Mouse (Mus musculus): Measurements from ENCODE around the gene Atf1. TPM values are rescaled to one million over a fixed set of nuclear protein-coding genes. Genes with fewer than 3 reads are reported as not detected.
A peak's percentile ranks its signal among the peaks of the same experiment; 100 is the strongest.
"Not testable (repeated sequence)": the region's sequence is repeated elsewhere in the genome, so short reads cannot be mapped to it uniquely, and the experiment has no call there.

Atf1 gene
- total RNA-seq, 1 experiment from 2014 or later, result 78.1 TPM

DNA sequence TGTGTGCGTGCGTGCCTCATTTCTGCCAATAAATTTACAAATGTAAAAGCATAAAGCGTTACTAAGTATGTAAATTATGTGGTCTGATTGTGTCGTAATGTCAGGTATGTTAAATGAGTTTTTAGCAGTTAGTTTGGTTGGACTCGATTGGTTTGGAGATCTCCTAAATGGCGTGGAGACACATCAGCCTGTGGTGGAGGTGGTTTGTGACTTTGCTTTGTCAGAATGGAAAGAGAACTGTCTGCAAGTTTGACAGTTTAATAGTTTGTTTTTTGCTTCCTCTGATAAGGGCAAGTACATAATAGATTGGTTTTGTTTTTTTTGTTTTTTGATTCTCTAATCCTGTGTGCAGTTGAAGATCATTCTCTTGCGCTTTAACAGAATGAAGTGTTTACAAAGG lies 32.7 kb downstream of the Atf1 start:
- DNase-seq, result not testable (repeated sequence)

DNA sequence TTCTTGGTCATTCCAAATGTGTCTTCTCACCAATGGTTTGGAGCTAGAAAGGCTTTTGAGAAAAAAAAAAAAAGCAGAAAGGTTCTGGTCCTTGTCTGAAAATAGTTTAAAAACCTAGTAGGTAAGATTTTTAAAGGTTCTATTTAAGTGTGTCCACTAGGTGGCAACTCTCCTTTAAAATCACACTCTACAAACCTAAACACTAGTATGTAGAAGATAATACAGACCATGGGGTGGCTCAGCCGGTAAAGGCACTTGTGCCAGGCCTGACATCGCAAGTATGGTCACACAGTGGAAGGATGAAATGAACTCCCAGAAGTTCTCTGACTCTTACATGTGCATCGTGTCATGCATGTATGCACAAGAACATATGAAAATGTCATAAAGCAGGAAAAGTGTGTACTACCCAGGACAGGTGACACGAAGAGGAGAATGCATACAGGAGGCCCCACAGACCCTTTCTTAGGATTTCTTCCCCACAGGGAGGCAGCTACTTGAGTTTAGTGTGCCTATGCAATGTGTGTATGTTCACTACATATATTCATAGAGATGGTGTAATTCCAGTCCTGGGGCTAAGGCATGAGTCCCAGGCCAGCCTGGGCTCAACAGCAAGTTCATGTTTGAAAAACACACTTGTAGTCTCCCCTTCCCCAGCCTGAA lies 35.8 kb downstream of the Atf1 start:
- no peak for DNase-seq

DNA sequence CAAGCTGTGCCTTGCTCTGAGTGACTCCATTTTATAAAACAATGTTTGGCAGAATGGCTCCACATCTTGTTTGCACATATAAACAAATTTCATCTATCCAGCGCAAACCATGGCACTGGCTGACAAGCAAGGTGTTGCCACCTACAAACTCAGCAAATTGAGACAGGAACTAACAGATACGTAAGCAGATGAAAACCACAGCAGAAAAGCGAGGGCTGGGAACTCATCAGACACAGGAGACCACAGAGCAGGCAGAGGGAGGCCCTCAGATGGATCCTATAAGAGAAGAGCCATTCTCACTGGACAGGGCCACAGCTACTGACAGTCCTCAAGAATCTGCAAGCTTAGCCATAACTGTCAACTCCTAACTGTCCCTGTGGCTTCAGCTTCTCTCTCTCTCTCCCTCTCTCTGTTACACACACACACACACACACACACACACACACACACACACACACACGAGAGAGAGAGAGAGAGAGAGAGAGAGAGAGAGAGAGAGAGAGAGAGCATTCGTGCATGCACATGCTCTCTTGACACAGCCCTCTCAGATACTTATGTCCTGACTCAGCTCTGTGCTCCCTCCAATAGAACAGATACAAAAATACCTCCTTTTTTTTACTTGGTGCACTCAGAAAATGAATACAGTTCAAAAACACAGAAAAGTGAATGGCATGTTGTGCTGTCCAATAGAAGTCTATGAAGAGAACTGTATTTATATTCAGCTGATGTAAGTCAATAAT lies 38.1 kb downstream of the Atf1 start:
- DNase-seq, result no peak

DNA sequence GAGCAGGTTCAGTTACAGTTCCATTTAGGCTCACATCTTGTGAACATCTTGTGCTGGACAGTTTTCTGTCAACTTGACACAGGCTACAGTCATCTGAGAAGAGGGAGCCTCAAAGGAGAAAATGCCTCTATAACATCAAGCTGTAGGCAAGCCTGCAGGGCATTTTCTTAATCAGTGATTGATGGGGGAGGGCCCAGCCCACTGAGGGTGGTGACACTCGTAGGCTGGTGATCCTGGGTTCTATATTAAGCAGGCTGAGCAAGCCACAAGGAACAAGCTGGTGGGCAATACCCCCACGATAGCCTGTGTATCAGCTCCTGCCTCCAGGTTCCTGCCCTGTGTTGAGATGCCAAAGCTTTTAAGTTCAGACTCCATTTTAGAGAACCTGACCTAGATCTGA lies 41.3 kb downstream of the Atf1 start:
- no peak for DNase-seq

DNA sequence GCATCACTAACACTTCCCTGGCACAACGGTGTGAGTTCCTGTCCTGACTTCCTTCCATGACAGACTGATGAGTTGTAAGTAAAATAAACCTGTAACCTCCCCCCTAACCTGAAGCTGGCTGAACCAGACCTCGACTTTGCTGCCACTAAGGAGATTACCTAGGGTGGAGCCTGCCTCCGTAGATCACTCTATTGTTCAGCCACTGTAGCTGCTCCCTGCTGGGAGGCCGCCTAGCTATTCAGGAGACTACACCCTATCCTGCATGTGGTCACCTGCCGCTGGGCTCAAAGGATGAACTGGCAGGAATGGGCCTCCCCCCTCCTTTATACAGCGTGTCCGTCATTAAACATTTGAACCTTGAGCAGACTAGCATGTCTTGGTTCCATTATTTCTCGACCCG lies 42.2 kb downstream of the Atf1 start:
- no peak for DNase-seq

DNA sequence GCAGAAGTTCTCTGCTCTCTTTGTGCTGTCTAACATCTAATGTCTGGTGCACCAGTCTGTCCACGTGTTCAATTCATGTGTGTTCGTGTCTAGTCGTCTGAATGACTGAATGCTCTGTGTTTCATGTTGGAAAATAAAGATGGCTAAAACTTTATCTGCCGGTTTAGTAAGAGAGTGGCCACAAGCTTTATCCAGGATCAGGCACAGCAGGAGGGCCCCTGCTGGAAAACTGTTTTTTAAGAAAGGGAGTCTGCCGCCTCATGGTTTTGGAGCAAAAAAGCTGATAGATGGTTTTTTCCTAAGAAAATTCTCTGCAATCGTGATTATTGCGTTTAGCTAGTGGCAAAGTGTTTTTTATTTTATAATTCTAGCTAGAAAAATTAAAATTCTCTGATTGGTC lies 43.0 kb downstream of the Atf1 start:
- not testable (repeated sequence) for DNase-seq

DNA sequence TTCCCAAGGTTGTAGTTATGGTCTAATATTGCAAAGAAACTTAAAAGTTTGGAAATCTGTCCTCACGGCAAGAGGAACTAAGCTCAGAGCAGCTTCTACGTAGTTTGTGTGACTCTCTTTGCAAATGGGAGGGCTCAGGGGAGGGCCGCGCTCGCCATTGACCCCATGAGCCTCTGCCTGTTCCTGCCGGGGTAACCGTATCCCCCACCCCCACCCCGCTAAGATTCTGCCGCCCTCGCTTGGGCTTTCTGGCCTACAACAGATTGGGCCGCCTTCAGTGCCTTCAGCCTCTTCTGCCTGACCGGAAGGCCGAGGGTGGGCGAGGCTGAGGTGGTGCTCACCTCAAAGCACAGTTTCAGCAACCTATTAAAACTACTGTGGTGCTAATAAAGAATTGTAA lies 43.8 kb downstream of the Atf1 start:
- DNase-seq, result no peak

DNA sequence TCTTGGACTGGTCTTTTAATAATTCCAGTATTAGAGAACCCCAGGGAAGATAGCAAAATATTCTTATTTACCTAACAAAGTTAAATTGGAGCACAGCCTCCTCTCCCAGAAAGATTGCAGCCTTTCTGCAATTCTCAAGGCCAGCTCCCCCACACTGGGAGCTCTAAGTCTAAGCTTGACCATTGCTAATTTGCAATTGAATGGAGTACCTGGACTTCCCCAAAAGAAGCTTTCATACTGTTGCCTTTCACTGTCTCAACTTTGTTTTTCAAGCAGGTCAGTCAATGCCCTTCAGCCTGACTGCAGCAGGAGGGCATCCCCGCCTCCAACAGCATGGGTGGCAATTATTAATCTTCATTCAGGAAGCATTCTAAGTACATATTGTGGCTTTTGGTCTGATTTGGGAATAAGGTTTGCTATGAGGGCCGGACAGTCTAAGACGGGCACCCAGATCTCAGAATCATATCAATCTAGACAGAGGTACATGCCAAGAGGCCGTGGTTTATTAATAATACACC lies 46.2 kb downstream of the Atf1 start:
- not testable (repeated sequence) for DNase-seq

DNA sequence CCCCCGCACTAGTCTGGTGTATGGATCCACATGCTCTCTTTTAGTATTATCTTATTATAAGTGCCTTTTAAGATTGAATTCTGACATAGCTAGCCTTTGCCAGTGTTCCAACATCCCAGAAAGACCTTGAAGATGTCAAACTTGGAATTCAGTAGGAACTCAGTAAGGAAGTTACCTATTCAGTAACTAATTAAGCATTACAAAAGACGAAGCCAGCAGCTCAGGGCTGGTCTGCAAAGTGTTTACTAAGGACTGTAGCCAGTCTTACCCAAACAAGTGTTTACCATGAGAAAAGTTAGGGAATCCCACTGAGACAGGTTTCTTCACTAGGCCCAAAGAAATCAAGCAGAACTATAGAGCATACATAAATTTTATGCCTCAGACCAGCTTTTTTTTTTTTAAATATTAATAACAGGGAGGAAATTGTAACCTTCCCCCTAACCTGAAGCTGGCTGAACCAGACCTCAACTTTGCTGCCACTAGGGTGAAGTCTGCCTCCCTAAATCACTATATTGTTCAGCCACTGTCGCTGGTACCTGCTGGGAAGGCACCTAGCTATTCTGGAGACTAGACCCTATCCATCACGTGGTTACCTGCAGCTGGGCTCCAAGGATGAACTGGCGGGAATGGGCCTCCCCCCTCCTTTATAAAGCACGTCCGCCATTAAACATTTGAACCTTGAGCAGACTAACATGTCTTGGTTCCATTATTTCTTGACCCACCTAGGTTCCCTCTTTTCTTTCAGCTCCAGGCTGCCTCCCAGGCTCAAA lies 47.4 kb downstream of the Atf1 start:
- no peak for DNase-seq

DNA sequence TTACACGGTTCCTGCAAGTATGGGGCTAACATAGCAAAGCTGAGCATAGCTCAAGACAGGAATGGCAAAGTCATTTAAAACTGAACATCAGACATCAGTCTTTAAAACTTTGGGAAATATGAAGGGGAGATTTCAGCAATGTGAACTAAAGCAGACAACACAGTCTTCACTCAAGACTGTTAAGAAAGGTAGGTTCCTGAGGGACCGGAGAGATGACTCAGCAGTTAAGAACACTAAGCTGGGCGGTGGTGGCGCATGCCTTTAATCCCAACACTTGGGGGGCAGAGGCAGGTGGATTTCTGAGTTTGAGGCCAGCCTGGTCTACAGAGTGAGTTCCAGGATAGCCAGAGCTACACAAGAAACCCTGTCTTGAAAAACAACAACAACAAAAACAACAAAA lies 48.8 kb downstream of the Atf1 start:
- no peak for DNase-seq

DNA sequence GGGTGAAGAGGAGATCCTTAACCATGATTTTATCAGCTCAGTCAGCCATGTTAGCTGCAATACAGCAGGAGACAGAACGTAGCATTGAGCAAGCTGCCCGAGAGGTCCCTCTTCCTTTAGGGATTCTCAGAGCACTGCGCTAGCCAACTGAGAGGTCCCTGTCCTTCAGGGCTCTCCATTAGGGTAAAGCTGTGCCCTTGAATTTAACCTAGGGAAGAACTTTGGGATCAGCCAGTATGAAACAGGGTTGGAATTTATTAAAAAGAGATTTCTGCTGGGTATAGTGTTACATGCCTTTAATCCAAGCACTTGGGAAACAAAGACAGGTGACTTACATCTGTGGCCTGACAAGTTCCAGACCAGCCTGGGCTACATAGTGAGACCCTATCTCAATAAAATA lies 50.0 kb downstream of the Atf1 start:
- DNase-seq, result no peak

DNA sequence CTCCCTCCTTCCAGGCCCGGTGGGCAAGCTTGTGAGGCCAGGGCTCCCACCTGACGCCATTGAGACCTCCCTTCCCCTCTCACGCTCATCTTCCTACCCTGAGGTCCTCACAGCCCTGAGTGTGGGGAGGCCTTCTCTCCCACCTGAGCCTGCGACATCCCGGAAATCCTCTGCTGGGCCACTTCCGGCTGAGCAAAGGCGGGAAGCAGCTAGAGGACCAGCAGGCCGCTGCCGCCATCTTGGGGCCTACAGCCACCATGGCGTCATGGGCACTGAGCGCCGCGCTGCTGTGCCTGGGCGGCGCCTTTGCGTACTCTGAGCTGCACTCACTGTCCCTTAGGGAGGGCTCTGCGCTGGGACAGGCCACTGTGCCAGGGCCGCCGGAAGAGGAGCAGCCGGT lies 53.0 kb downstream of the Atf1 start, which contains the start of gene Tmprss12:
TSS of gene Tmprss12 (plus strand) at position 212 of the 400 bp plus-strand sequence.
- no peak for DNase-seq

DNA sequence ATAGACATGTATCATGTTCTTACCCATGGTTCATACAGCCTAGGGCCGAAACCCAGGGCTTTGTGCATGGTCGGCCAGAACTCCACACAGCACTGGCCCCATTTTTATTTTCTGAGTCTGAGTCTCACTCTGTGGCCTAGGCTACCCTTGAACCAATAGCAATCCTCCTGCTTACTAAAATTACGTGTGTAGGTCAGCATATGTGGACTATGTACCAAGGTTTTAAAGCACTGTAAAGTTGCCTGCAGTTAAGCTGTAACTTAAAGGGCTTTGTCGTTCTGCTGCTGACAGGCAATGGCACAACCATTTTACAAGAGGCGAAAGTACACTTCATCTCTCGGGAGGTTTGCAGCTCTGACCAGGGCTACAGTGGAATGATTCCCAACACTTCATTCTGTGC lies 61.4 kb downstream of the Atf1 start:
- DNase-seq, result no peak

DNA sequence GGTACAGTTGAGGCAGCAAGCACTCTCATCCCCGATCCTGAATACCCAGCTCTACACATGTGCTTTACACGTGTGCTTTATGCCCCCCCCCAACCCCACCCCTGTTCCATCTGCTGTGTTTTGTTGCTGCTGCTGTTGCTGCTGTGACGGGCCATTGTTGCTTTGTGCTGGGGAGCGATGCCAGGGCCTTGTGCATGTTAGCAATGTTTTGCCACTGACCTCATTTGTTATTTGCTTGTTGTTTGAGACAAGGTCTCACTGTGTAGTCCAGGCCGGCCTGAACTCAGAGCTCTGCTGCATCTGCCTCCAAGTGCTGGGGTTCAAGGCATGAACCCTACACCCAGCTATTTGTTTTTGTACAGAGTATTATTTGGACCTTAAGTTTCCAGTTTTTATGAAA lies 63.2 kb downstream of the Atf1 start:
- no peak for DNase-seq

DNA sequence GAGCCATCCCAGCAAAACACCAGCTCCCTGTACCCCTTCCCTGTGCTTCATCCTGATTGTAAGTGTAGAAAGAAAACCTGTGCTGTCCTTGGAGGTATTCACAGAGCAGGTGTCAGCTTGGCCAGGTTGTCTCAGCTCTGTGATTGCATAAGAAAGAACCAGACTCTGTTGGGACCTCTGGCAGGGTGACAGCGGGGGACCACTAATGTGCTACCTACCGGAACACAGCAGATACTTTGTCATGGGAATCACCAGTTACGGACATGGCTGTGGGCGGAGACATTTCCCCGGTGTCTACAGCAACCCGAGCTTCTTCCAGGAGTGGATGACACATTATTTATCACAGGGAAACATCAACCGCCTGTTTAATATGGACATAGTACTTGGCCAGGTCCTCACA lies 64.7 kb downstream of the Atf1 start:
- DNase-seq, result no peak

DNA sequence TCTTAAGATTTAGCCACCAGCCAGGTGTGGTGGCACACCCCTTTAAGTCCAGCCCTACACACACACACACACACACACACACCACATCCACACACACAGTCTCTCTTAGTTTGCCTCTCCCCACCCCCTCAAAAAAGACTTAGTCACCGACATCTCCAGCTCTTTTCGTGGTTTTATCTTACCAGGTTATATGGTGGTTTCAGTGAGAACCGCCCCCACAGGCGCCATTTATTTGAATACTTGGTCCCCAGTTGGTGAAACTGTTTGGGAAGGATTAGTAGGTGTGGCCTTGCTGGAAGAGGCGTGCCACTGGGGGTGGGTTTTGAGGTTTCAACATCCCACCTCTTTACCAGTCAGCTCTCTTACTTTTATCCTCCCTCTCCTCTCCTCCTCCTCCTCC lies 70.2 kb downstream of the Atf1 start:
- no peak for DNase-seq

DNA sequence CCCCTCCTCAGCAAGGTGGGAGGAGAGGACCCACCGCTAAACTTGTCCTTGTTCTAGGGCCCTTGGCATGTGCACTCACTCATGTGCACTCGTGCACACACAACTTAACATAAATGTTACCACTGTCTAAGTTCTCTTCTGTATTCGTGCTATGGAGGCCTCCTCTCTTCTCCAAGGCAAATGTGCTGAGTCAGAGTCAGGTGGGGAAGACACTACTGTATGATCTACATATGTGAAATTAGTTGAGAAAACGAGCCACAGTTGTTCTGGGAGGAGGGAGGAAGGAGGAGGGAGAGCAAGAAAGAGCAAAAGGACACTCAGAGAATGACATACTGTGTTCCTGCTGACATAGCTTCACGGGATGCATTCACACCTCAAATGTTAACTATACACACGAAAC lies 72.9 kb downstream of the Atf1 start:
- DNase-seq, result no peak

DNA sequence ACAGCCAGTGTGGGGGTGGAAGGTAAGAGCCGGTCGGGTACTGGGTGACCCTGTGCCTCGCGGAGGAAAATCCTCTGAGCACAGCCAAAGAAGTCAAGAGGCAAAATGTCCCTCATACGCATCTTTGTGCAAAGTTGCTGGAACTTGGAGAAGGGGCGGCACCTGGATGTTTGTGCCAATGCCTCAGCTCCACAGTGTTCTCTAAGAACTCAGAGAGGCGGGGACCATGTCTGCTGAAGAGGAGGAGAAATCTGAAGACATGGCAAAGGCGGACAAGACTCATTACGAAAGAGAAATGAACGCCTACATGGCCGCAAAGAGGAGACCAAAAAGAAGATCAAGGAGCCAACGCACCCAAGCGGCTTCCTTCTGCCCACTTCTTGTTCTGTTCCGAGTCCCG lies 73.9 kb downstream of the Atf1 start:
- no peak for DNase-seq

DNA sequence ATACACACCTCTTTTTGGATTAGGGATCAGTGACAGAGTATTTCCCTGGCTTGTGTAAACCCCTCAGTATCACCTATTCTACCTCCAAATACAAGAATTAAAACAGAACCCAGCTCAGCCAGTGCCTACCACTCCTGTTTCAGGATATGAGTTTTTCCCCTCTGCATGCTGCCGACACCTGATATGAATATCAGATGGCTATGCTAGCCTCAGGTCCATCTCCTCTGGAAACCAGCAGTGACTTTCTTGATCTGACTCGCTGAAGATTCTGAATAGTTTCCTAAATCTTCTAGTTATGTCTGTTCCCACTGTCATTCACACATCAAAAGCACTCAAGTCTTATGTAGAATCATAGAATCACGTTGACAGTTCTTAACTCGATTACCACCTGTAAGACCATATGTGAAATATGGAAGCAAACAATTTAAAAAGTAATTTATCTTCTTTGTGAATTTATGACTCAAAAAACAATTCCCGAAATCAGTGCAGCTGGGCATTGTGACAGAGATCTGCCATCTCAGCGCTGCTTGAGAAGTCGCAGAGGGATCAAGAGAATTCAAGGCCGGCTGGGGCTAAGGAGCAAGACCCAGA lies 75.9 kb downstream of the Atf1 start:
- DNase-seq, result no peak

DNA sequence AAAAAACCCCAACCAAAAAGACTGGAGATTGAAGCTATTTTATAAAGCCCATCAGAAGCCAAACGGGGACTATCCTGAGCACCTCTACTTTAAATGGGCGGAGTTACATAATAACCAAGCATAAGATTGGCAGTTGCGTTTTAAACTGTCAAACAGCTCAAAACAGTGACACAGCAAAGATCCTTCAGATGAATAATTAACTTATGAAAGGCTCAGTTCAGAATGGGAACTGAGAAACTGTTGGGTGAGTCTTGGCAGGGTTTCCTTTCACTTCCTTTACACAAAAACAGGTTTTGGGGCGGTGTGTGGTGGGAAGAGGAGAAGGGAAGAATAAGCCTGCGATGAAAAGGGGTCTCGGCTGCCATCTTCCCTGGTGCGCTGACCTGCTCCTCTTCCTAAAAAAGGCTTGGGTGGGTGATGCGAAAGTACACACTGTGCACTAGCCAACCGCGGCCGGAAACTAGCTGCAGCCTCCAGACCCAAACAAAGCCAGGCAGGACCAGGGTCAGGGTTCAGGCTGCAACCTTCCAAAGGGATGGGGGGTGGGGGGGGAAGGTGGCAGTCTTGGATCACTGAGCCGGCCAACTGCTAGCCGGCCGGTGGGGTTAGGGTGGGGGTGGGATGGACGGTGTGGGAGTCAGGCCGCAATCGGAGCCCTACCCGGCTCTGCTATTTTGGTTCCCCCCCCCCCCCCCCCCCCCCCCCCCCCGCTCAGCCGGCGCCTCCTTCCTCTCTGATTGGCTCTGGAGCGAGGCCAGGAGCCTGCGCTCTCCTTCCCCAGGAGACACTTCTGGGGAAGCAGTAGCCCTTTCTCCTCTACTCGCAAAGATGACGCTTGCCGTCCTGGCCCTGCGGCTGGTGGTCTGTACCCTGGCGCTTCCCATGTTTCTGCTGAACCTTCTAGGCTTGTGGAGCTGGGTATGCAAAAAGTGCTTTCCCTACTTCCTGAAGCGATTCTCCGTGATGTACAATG lies 76.7 kb downstream of the Atf1 start, which contains the start of gene Mettl7a1:
TSS of gene Mettl7a1 (plus strand) at position 122 of the 973 bp plus-strand sequence.
- peak; percentile 87 for DNase-seq

DNA sequence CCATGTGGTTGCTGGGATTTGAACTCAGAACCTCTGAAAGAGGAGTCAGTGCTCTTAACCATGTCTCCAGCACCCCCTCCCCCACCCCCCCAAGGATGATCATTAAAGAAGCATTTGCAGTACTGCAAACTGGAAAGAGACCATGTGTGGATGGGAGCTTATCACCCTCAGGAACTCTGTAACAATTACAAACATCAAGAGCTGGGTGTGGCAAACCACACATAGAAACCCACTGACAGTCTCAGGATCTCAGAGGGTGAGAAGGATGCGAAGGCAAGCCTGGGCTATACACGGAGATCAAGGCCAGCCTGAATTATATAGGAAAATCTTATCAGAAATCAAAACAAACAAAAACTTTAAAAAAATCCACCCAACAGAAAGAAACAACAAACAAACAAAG lies 78.6 kb downstream of the Atf1 start:
- no peak for DNase-seq
